Mouse (Mus musculus) liver, embryonic 11.5 days (tissue): Measurements from ENCODE around the gene St7. TPM values are rescaled to one million over a fixed set of nuclear protein-coding genes. Genes with fewer than 3 reads are reported as not detected.

Experiments used
- ATAC-seq: fragments of 200-750 bp; cut with Nextera tagmentation; replicated peaks from 2 replicates; pipeline ENCODE4 v1.8.0; 2017; ENCODE audit warnings: moderate number of reproducible peaks, mild to moderate bottlenecking, moderate TSS enrichment, moderate library complexity; ENCODE audit not compliant: low FRiP score
- DNase-seq: peaks from one replicate; pipeline ENCODE4 v3.0.0-alpha.2; 2017; ENCODE audit warnings: low spot score
- H3K27ac ChIP-seq: fragments of 300-500 bp; sonication (generic); 2 replicates; pipeline ENCODE4 v1.5.1; 2014; ENCODE audit warnings: mild to moderate bottlenecking, low read depth, low read length, control low read depth
- H3K27me3 ChIP-seq: fragments of 300-500 bp; sonication (generic); replicated peaks from 2 replicates; pipeline ENCODE4 v1.6.1; 2014; ENCODE audit warnings: low read length, mixed read lengths; ENCODE audit not compliant: control insufficient read depth, insufficient read depth
- H3K36me3 ChIP-seq: fragments of 300-500 bp; sonication (generic); 2 replicates; pipeline ENCODE4 v1.6.1; 2014; ENCODE audit warnings: mild to moderate bottlenecking, low read length, moderate library complexity, mixed read lengths; ENCODE audit not compliant: control insufficient read depth, insufficient read depth
- H3K4me1 ChIP-seq: fragments of 300-500 bp; sonication (generic); replicated peaks from 2 replicates; pipeline ENCODE4 v1.6.1; 2014; ENCODE audit warnings: low read length, mixed read lengths; ENCODE audit not compliant: control insufficient read depth, insufficient read depth
- H3K4me2 ChIP-seq: fragments of 300-500 bp; sonication (generic); 2 replicates; pipeline ENCODE4 v1.6.1; 2014; ENCODE audit warnings: mild to moderate bottlenecking, control low read depth, moderate library complexity
- H3K4me3 ChIP-seq: fragments of 300-500 bp; sonication (generic); 2 replicates; pipeline ENCODE4 v1.5.1; 2014; ENCODE audit warnings: low read depth, low read length, control low read depth
- H3K9ac ChIP-seq: fragments of 300-500 bp; sonication (generic); 2 replicates; pipeline ENCODE4 v1.6.1; 2014; ENCODE audit warnings: low read depth, low read length, control low read depth
- H3K9me3 ChIP-seq: fragments of 300-500 bp; sonication (generic); 2 replicates; pipeline ENCODE4 v1.6.1; 2016; ENCODE audit warnings: low read length, inconsistent platforms, mixed read lengths; ENCODE audit not compliant: control insufficient read depth
- WGBS: fragments of 180-500 bp; shearing (Covaris S2); extraction: QIAGEN DNeasy Blood & Tissue Kit; methylation state at CpG from one replicate; pipeline ENCODE4 v1.1.7; 2014; 5-methylcytosine and 5-hydroxymethylcytosine counted together
- polyA plus RNA-seq: library from polyadenylated mRNA; unstranded; fragments of >200 nt; fragmentation: Nextera tagmentation; extraction: Ambion mirVana; gene quantifications from 2 replicates; pipeline ENCODE4 v1.2.1, GENCODE M21; 2014

St7 gene
- polyA plus RNA-seq, 1 experiment from 2014 or later = 18.6 TPM

- no peaks in the 10 kb centered on the region for H3K9me3 ChIP-seq
- H3K27me3 ChIP-seq = no peaks in the 10 kb centered on the region
- no peak overlapping the region for H3K27ac ChIP-seq
- H3K4me2 ChIP-seq = no peak overlapping the region
- WGBS = 91% methylated on average over 2 of the region's 2 CpGs
- DNase-seq = no peak
- no peaks in the 10 kb centered on the region for H3K4me1 ChIP-seq
- peaks cover 8% of the 10 kb centered on the region; the same call in 1 of the 2 replicates for H3K36me3 ChIP-seq
- ATAC-seq = no peak
- H3K4me3 ChIP-seq = no peak overlapping the region
- H3K9ac ChIP-seq = no peak overlapping the region
Observed at GRCm38 (mm10) chr6:17669826-17670225, 22.9 kb upstream of the St7 start.

GRCm38 (mm10) chr6:17675019-17675756, 17.5 kb upstream of the St7 start:
- DNase-seq (no peak), ATAC-seq (peak; percentile 71)
- no peak overlapping the region for H3K27ac ChIP-seq
- H3K27me3 ChIP-seq = no peaks in the 10 kb centered on the region
- H3K9ac ChIP-seq = no peak overlapping the region
- no peak overlapping the region for H3K4me3 ChIP-seq
- H3K9me3 ChIP-seq = no peaks in the 10 kb centered on the region
- H3K4me1 ChIP-seq = peaks cover under 1% of the 10 kb centered on the region; the same call in 1 of the 2 replicates
- no peaks in the 10 kb centered on the region for H3K36me3 ChIP-seq
- 31% methylated on average over 12 of the region's 12 CpGs for WGBS
- H3K4me2 ChIP-seq = peak overlapping the region; percentile 16; the same call in 1 of the 2 replicates

GRCm38 (mm10) chr6:17677008-17677407, 15.7 kb upstream of the St7 start:
- no peak overlapping the region for H3K9ac ChIP-seq
- no peak overlapping the region for H3K4me2 ChIP-seq
- no peaks in the 10 kb centered on the region for H3K36me3 ChIP-seq
- no peak overlapping the region for H3K27ac ChIP-seq
- no peak overlapping the region for H3K4me3 ChIP-seq
- H3K27me3 ChIP-seq = no peaks in the 10 kb centered on the region
- 77% methylated on average over 2 of the region's 2 CpGs for WGBS
- ATAC-seq = no peak
- peaks cover 2% of the 10 kb centered on the region; the same call in 1 of the 2 replicates for H3K9me3 ChIP-seq
- H3K4me1 ChIP-seq = peaks cover 4% of the 10 kb centered on the region; the same call in 1 of the 2 replicates
- no peak for DNase-seq

GRCm38 (mm10) chr6:17680266-17680925, 12.3 kb upstream of the St7 start:
- H3K27me3 ChIP-seq = no peaks in the 10 kb centered on the region
- H3K27ac ChIP-seq = no peak overlapping the region
- H3K4me1 ChIP-seq = peaks cover 4% of the 10 kb centered on the region; the same call in 1 of the 2 replicates
- H3K36me3 ChIP-seq = no peaks in the 10 kb centered on the region
- DNase-seq (no peak), ATAC-seq (peak; percentile 64)
- no peak overlapping the region for H3K4me3 ChIP-seq
- 74% methylated on average over 6 of the region's 6 CpGs for WGBS
- peaks cover 2% of the 10 kb centered on the region; the same call in 1 of the 2 replicates for H3K9me3 ChIP-seq
- H3K4me2 ChIP-seq = no peak overlapping the region
- H3K9ac ChIP-seq = no peak overlapping the region

GRCm38 (mm10) chr6:17681810-17682209, 10.9 kb upstream of the St7 start:
- Histone ChIP-seq H3K4me1 (peaks cover 4% of the 10 kb centered on the region; the same call in 1 of the 2 replicates), H3K4me2 (no peak overlapping the region), H3K27me3 (no peaks in the 10 kb centered on the region), H3K4me3 (no peak overlapping the region), H3K27ac (no peak overlapping the region), H3K9ac (no peak overlapping the region), H3K9me3 (peaks cover 2% of the 10 kb centered on the region; the same call in 1 of the 2 replicates), H3K36me3 (no peaks in the 10 kb centered on the region)
- WGBS = 93% methylated on average over 8 of the region's 8 CpGs
- no peak for DNase-seq
- ATAC-seq = no peak

GRCm38 (mm10) chr6:17688676-17689075, 4.1 kb upstream of the St7 start:
- H3K9ac ChIP-seq = no peak overlapping the region
- H3K9me3 ChIP-seq = peaks cover 2% of the 10 kb centered on the region; the same call in 1 of the 2 replicates
- H3K4me3 ChIP-seq = no peak overlapping the region
- WGBS = 72% methylated on average over 5 of the region's 5 CpGs
- DNase-seq (no peak), ATAC-seq (no peak)
- no peak overlapping the region for H3K27ac ChIP-seq
- H3K4me1 ChIP-seq = no peaks in the 10 kb centered on the region
- H3K4me2 ChIP-seq = no peak overlapping the region
- no peaks in the 10 kb centered on the region for H3K36me3 ChIP-seq
- H3K27me3 ChIP-seq = no peaks in the 10 kb centered on the region

- Histone ChIP-seq H3K27ac (peak overlapping the region; percentile 91), H3K9ac (peak overlapping the region; percentile 96), H3K4me3 (peak overlapping the region; percentile 86), H3K9me3 (no peaks in the 10 kb centered on the region), H3K36me3 (no peaks in the 10 kb centered on the region), H3K4me1 (peaks cover 6% of the 10 kb centered on the region), H3K27me3 (no peaks in the 10 kb centered on the region), H3K4me2 (peak overlapping the region; percentile 85)
- DNase-seq (peak; percentile 79), ATAC-seq (peak; percentile 82)
- 1% methylated on average over 97 of the region's 97 CpGs for WGBS
Observed at GRCm38 (mm10) chr6:17693726-17694549, 1.2 kb downstream of the St7 start.

GRCm38 (mm10) chr6:17694550-17694951, 1.8 kb downstream of the St7 start:
- Histone ChIP-seq H3K9me3 (no peaks in the 10 kb centered on the region), H3K9ac (peak overlapping the region; percentile 96), H3K4me1 (peaks cover 6% of the 10 kb centered on the region), H3K27me3 (no peaks in the 10 kb centered on the region), H3K4me2 (peak overlapping the region; percentile 85), H3K4me3 (peak overlapping the region; percentile 86), H3K27ac (peak overlapping the region; percentile 91), H3K36me3 (no peaks in the 10 kb centered on the region)
- peak; percentile 70 for ATAC-seq
- peak; percentile 78 for DNase-seq
- under 1% methylated on average over 46 of the region's 46 CpGs for WGBS
